Mouse (Mus musculus): ENCODE measurements around the gene Hmgcs1. TPM values are rescaled to one million over a fixed set of nuclear protein-coding genes. Genes with fewer than 3 reads are reported as not detected.

Gene Hmgcs1
- polyA plus RNA-seq, 1 experiment from 2014 or later = 403 TPM

DNA sequence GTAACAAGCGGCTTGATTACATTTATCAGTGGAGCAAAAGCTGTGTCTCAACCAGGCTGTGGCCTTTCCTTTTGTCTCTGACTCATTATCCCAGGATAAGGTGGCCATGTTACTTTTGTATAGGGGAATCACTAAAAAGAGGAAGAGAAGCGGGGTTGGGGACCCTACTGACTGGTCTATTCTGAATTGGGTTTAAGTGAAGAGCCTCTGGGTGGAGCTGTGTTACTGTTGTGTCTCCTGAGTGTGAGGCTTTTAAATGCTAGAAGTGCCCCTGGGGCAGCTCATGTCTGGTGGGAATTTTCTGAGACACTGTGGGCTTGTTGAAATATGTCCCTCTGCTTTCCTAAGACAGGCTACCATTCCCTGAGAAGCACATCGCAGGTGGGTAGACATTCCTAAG, 53.3 kb downstream of the Hmgcs1 start:
- no peak for ATAC-seq (replicated peaks; ENCODE audit: low FRiP score)

DNA sequence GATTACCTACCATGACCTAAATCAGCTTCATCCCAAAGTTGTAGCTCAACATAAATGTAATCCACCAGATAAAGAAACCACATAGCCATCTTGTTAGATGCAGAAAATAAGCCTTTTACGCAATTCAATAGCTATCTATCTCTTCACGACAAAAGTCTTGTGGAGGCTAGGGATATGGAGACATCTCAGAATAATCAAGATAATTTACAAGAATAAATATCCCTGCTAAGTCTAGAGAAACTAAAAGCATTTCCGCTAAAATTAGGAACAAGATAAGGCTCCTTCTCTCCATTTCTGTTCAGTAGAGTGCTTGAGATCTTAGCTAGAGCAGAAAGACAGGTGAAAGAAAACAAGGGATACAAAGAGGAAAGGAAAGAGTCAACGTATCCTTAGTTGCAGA, 56.8 kb downstream of the Hmgcs1 start:
- peaks cover 2% of the 10 kb centered on the region; the same call in 1 of the 2 replicates for H3K9me3 ChIP-seq (ENCODE audit: control insufficient read depth, low read length)
- no peaks in the 10 kb centered on the region; the same call in 1 of the 2 replicates for H3K4me1 ChIP-seq (replicated peaks; ENCODE audit: control insufficient read depth, insufficient read depth, low read length)
- no peaks in the 10 kb centered on the region for H3K36me3 ChIP-seq (ENCODE audit: control insufficient read depth, insufficient read depth, low read length)
- H3K9ac ChIP-seq (ENCODE audit: low read length) = no peak overlapping the region
- H3K4me2 ChIP-seq (ENCODE audit: low read depth, low read length, severe bottlenecking) = no peak overlapping the region
- 91% methylated on average over 4 of the region's 4 CpGs for WGBS
- no peak overlapping the region for H3K4me3 ChIP-seq (ENCODE audit: low read depth, low read length)
- no peaks in the 10 kb centered on the region for H3K27me3 ChIP-seq (ENCODE audit: control insufficient read depth, insufficient read depth, low read length)
- no peak for DNase-seq (ENCODE audit: low spot score)
- no peak for ATAC-seq (replicated peaks; ENCODE audit: low FRiP score)
- H3K27ac ChIP-seq (ENCODE audit: low read depth, low read length) = no peak overlapping the region

More for the DNA sequence above, 53.3 kb downstream of the Hmgcs1 start:
- Histone ChIP-seq H3K36me3 (ENCODE audit: control insufficient read depth, insufficient read depth, low read length) (no peaks in the 10 kb centered on the region), H3K9me3 (ENCODE audit: control insufficient read depth, low read length) (peaks cover 2% of the 10 kb centered on the region; the same call in 1 of the 2 replicates), H3K4me3 (ENCODE audit: low read depth, low read length) (no peak overlapping the region), H3K4me2 (ENCODE audit: low read depth, low read length, severe bottlenecking) (no peak overlapping the region), H3K4me1 (replicated peaks; ENCODE audit: control insufficient read depth, insufficient read depth, low read length) (no peaks in the 10 kb centered on the region; the same call in 1 of the 2 replicates), H3K27me3 (ENCODE audit: control insufficient read depth, insufficient read depth, low read length) (no peaks in the 10 kb centered on the region), H3K9ac (ENCODE audit: low read length) (no peak overlapping the region), H3K27ac (ENCODE audit: low read depth, low read length) (no peak overlapping the region)
- WGBS = 53% methylated on average over 3 of the region's 3 CpGs
- peak; percentile 22 for DNase-seq (ENCODE audit: low spot score)

DNA sequence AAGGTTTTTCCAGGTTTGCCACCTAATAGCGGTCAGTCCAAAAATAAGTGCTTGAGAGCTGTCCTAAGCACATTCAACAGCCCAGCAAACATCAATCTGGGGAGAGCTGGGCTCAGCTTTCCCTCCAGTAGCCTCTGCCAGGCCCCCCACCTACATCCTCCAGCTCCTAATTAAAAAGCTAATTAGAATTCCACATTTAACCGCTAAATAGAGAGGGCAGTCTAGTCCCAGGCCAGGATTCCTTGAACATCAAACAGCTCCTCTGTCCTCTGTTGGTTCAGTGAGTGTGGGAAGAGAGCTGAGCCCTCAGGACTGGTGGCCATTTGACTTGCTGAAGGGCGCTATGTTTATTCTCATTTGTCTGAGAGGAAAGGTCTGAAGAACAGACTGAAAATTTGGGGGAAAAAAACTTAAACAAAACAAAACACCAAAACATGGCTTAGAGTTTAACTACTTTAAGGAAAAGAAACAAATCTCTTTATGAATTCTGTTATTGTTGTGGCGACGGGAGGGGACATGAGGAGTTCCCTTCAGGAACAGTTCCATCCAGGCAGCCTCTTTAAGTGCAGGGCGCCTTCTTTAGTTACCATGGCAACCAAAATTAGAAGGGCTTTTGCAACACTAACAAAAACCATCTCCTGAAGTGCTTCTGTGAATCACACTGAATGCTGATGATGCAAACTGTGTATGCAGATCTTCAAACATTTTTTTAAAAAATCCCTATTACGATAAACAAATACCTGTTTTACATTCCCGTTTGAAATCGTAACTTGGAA, 63.9 kb downstream of the Hmgcs1 start:
- DNase-seq (ENCODE audit: low spot score) (peak; percentile 56), ATAC-seq (replicated peaks; ENCODE audit: low FRiP score) (peak; percentile 69)
- WGBS = 35% methylated on average over 9 of the region's 9 CpGs
- peak overlapping the region; percentile 9; the same call in 1 of the 2 replicates for H3K27ac ChIP-seq (ENCODE audit: low read depth, low read length)
- H3K4me1 ChIP-seq (replicated peaks; ENCODE audit: control insufficient read depth, insufficient read depth, low read length) = 0 out of 2 replicates have a peak, but pooled peaks cover 1% of the 10 kb centered on the region
- no peak overlapping the region; the same call in 1 of the 2 replicates for H3K4me3 ChIP-seq (ENCODE audit: low read depth, low read length)
- H3K4me2 ChIP-seq (ENCODE audit: low read depth, low read length, severe bottlenecking) = peak overlapping the region; percentile 85; the same call in 1 of the 2 replicates
- no peaks in the 10 kb centered on the region for H3K36me3 ChIP-seq (ENCODE audit: control insufficient read depth, insufficient read depth, low read length)
- no peaks in the 10 kb centered on the region for H3K9me3 ChIP-seq (ENCODE audit: control insufficient read depth, low read length)
- no peak overlapping the region for H3K9ac ChIP-seq (ENCODE audit: low read length)
- no peaks in the 10 kb centered on the region for H3K27me3 ChIP-seq (ENCODE audit: control insufficient read depth, insufficient read depth, low read length)

DNA sequence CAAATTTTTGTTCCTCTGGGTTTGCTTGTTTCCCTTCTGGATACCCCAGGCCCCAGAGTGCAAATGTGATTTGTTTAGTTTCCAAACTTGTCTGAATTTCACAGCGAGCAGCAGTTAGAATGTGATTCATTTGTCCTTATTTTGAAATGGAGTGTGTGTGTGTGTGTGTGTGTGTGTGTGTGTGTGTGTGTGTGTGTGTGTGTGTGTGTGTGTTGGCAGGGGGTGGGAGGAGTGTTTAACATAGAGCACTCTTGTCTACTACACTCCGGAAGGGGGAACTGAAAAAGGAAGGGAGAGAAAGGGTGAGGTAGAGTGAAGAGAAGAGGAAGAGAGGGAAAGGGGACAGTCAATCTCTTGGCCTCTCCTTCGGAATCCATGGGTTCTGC, 64.4 kb downstream of the Hmgcs1 start:
- H3K36me3 ChIP-seq (ENCODE audit: control insufficient read depth, insufficient read depth, low read length) = no peaks in the 10 kb centered on the region
- H3K27ac ChIP-seq (ENCODE audit: low read depth, low read length) = 0 out of 2 replicates have a peak overlapping the region, but pooled peaks have one; percentile 4
- H3K9me3 ChIP-seq (ENCODE audit: control insufficient read depth, low read length) = no peaks in the 10 kb centered on the region
- H3K4me2 ChIP-seq (ENCODE audit: low read depth, low read length, severe bottlenecking) = peak overlapping the region; percentile 85
- H3K27me3 ChIP-seq (ENCODE audit: control insufficient read depth, insufficient read depth, low read length) = no peaks in the 10 kb centered on the region
- H3K4me3 ChIP-seq (ENCODE audit: low read depth, low read length) = peak overlapping the region; percentile 49
- H3K9ac ChIP-seq (ENCODE audit: low read length) = peak overlapping the region; percentile 68
- DNase-seq (ENCODE audit: low spot score) = no peak
- 0 out of 2 replicates have a peak, but pooled peaks cover 1% of the 10 kb centered on the region for H3K4me1 ChIP-seq (replicated peaks; ENCODE audit: control insufficient read depth, insufficient read depth, low read length)
- no peak for ATAC-seq (replicated peaks; ENCODE audit: low FRiP score)
- 15% methylated on average over 3 of the region's 3 CpGs for WGBS

DNA sequence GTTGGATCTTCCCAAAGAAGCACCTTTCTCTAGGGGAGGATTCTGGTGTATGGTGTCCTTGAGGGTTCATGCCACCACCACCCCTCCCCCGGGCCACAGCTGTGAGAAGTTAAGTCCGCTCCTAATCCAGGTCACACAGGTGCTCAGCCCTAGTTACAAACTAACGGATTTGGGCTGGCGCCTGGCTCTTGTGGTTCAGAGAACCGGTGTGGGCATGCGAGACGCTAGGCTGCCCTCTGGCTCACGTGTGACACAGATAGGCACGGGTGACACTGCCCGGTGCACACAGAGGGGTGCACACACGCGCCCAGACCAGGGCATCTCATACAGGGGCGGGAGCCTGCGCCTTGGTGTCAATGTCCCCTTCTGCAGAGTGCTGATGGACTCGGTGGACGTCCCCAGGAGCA, 65.0 kb downstream of the Hmgcs1 start:
- peak; percentile 67 for DNase-seq (ENCODE audit: low spot score)
- H3K9ac ChIP-seq (ENCODE audit: low read length) = peak overlapping the region; percentile 68
- no peaks in the 10 kb centered on the region for H3K9me3 ChIP-seq (ENCODE audit: control insufficient read depth, low read length)
- H3K4me1 ChIP-seq (replicated peaks; ENCODE audit: control insufficient read depth, insufficient read depth, low read length) = 0 out of 2 replicates have a peak, but pooled peaks cover 1% of the 10 kb centered on the region
- peak overlapping the region; percentile 49 for H3K4me3 ChIP-seq (ENCODE audit: low read depth, low read length)
- WGBS = under 1% methylated on average over 16 of the region's 16 CpGs
- H3K4me2 ChIP-seq (ENCODE audit: low read depth, low read length, severe bottlenecking) = peak overlapping the region; percentile 85
- peak; percentile 63 for ATAC-seq (replicated peaks; ENCODE audit: low FRiP score)
- 0 out of 2 replicates have a peak overlapping the region, but pooled peaks have one; percentile 4 for H3K27ac ChIP-seq (ENCODE audit: low read depth, low read length)
- no peaks in the 10 kb centered on the region for H3K27me3 ChIP-seq (ENCODE audit: control insufficient read depth, insufficient read depth, low read length)
- no peaks in the 10 kb centered on the region for H3K36me3 ChIP-seq (ENCODE audit: control insufficient read depth, insufficient read depth, low read length)

DNA sequence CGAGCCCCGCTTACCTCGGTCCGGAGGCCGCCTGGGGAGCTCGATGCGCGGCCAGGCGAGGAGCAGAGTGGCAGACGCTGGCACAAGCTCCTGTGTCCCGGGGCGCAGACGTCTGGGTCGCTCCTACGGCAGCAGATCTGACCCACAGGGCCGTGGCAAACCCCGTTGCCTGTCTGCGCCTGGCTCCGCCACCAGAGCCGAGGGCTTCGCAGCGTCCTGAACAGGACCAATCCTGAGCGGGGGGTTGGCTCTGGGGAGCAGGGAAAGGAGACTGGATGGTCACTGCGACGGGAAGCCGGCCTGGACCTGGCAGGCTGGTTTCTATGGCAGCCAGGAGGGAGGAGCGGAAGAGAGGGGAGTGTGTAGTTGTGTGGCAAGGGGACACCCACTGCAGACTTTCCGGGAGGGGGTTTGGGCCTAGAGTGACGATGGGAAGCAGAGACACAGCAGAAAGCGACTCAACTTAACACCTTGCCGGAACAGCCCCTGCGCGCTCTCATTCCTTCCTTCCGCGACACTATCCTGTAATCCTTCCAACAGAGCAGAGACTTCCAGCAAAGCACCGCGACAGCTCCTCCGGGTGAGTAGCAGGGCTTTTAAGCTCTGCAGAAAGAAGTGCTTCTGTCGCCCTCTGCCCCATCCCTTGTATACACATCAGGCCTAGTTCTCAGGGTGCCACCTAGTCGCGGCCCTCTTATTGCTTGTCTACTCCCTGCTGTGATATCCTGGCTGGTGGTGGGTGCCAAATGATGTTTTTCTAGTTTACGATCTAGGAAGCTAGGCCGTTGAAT, 65.7 kb downstream of the Hmgcs1 start, which contains the start of gene Nim1k:
Gene Nim1k, minus strand, starts transcription at position 202 of the 791 bp plus-strand sequence.
- peak; percentile 89 for DNase-seq (ENCODE audit: low spot score)
- H3K9me3 ChIP-seq (ENCODE audit: control insufficient read depth, low read length) = no peaks in the 10 kb centered on the region

DNA sequence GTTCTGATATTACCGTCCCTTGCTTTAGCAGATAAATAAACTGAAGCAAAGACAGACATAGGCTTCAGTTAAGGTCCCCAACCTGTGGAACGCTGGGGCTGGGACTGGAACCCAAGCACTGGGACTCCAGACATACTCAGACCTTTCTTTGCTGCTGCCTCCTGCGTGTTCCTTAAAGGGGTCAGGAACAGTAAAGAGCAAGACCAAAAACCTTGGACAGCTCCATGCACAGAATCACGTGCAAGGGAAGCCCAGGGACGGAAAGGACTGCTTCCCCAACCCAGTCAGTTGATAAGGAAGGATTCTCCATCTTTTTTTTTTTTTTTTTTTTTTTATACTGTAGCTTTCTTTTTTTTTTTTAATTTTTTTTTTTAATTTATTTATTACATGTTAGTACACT, 66.7 kb downstream of the Hmgcs1 start:
- H3K4me3 ChIP-seq (ENCODE audit: low read depth, low read length) = no peak overlapping the region
- H3K36me3 ChIP-seq (ENCODE audit: control insufficient read depth, insufficient read depth, low read length) = no peaks in the 10 kb centered on the region
- H3K27me3 ChIP-seq (ENCODE audit: control insufficient read depth, insufficient read depth, low read length) = no peaks in the 10 kb centered on the region
- 0 out of 2 replicates have a peak, but pooled peaks cover 1% of the 10 kb centered on the region for H3K4me1 ChIP-seq (replicated peaks; ENCODE audit: control insufficient read depth, insufficient read depth, low read length)
- H3K9me3 ChIP-seq (ENCODE audit: control insufficient read depth, low read length) = no peaks in the 10 kb centered on the region
- H3K4me2 ChIP-seq (ENCODE audit: low read depth, low read length, severe bottlenecking) = no peak overlapping the region
- ATAC-seq (replicated peaks; ENCODE audit: low FRiP score) = no peak
- WGBS = 34% methylated on average over 5 of the region's 5 CpGs
- no peak overlapping the region for H3K27ac ChIP-seq (ENCODE audit: low read depth, low read length)
- no peak overlapping the region for H3K9ac ChIP-seq (ENCODE audit: low read length)
- DNase-seq (ENCODE audit: low spot score) = no peak

More for the DNA sequence above, 65.7 kb downstream of the Hmgcs1 start, which contains the start of gene Nim1k:
- peak; percentile 87 for ATAC-seq (replicated peaks; ENCODE audit: low FRiP score)
- peak within 1 kb of the TSS; percentile 49 for H3K4me3 ChIP-seq (ENCODE audit: low read depth, low read length)
- no peaks in the 10 kb centered on the region for H3K27me3 ChIP-seq (ENCODE audit: control insufficient read depth, insufficient read depth, low read length)
- H3K4me2 ChIP-seq (ENCODE audit: low read depth, low read length, severe bottlenecking) = peak within 1 kb of the TSS; percentile 85
- peak within 1 kb of the TSS; percentile 68 for H3K9ac ChIP-seq (ENCODE audit: low read length)
- WGBS = 1% methylated on average over 43 of the region's 43 CpGs
- 0 out of 2 replicates have a peak, but pooled peaks cover 1% of the 10 kb centered on the region for H3K4me1 ChIP-seq (replicated peaks; ENCODE audit: control insufficient read depth, insufficient read depth, low read length)
- H3K27ac ChIP-seq (ENCODE audit: low read depth, low read length) = peak within 1 kb of the TSS; percentile 28
- H3K36me3 ChIP-seq (ENCODE audit: control insufficient read depth, insufficient read depth, low read length) = no peaks in the 10 kb centered on the region
